Mouse (Mus musculus) bone marrow macrophage, adult 2 months (primary cell): Measurements from ENCODE around the gene Ss18l1. TPM values are rescaled to one million over a fixed set of nuclear protein-coding genes. Genes with fewer than 3 reads are reported as not detected.

Experiments
- H3K27ac ChIP-seq: 2 replicates; pipeline ENCODE4 v1.5.1; 2012; ENCODE audit warnings: low read depth, low read length; ENCODE audit not compliant: insufficient read depth
- H3K4me1 ChIP-seq: 2 replicates; pipeline ENCODE4 v1.6.1; 2012; ENCODE audit warnings: low read length; ENCODE audit not compliant: control insufficient read depth, insufficient read depth
- H3K4me3 ChIP-seq: 2 replicates; pipeline ENCODE4 v1.5.1; 2012; ENCODE audit warnings: mild to moderate bottlenecking, low read length, moderate library complexity; ENCODE audit not compliant: insufficient read depth
- CTCF ChIP-seq: IDR thresholded peaks from 2 replicates; pipeline ENCODE4 v1.5.1; 2012; ENCODE audit warnings: low read depth, mild to moderate bottlenecking, low read length, moderate library complexity
- POLR2A ChIP-seq: IDR thresholded peaks from 2 replicates; pipeline ENCODE4 v1.6.1; 2012; ENCODE audit warnings: mild to moderate bottlenecking, low read depth, low read length, borderline replicate concordance
- polyA plus RNA-seq: library from polyadenylated mRNA; stranded (reverse); fragments of >200 nt; gene quantifications from 2 replicates; pipeline ENCODE4 v1.2.4, GENCODE M21; 2012; ENCODE audit not compliant: missing spikeins, insufficient read depth, insufficient read length

The Ss18l1 gene
- polyA plus RNA-seq, 1 experiment, result 4.0 TPM

DNA sequence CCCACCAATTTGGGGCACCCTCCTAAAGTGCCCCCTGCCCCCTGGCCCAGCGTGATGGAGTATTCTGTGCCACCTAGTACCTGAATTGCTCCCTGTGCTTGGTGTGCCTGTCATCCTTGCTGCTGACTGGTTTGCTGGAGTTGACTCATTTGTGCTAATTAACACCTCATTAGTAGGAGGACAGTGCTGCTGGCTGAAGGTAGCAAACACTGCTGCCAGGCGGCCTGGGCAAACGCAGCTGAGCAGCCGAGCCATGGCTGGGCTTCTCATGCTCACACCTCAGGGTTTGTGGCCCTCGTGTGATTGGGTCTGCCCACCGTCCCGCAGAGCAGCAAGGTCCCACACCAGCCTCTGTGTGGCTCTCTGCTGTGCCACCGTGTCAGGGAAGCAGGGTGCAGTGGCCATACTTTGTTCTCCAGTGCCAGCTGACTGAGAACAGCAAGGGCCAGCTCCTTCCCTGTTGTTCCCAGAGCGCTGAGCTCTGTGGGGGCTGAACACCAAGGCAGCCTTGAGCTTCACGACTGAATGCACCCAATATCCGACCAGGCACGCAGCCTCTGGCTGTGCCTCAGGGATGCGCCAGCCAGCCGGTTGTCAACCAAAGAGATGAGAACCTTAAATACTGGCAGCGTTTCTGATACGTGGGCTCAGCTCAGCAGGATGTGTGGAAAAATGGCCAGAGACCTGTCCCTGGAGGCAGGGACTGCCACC, 43.8 kb downstream of the Ss18l1 start:
- no peak for TF ChIP-seq CTCF
- TF ChIP-seq POLR2A, result no peak
- H3K4me1 ChIP-seq, result no peaks in the 10 kb centered on the region

DNA sequence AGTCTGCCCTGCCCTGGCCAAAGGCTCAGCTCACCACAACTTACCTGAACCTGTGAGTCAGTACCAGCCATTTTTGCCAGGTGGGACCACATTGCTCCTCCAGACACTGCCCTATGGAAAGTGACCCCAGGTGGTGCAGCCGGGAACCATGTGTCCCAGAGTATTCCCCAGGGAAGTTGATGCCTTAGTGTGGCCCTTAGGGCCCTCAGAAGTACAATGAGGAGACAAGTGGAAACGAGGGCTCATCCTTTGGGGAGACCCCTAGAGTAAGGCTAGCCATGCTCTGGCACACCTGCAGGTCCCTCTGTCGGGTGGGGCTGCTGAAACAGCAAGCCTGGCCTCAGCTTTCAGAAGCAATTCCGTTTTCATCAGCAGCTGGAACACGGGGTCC, 44.3 kb downstream of the Ss18l1 start:
- Histone ChIP-seq H3K27ac (no peak overlapping the region), H3K4me3 (no peak overlapping the region), H3K4me1 (no peaks in the 10 kb centered on the region)
- TF ChIP-seq POLR2A (no peak), CTCF (no peak)

More for the DNA sequence above, 43.8 kb downstream of the Ss18l1 start:
- no peak overlapping the region for H3K27ac ChIP-seq
- H3K4me3 ChIP-seq, result no peak overlapping the region

DNA sequence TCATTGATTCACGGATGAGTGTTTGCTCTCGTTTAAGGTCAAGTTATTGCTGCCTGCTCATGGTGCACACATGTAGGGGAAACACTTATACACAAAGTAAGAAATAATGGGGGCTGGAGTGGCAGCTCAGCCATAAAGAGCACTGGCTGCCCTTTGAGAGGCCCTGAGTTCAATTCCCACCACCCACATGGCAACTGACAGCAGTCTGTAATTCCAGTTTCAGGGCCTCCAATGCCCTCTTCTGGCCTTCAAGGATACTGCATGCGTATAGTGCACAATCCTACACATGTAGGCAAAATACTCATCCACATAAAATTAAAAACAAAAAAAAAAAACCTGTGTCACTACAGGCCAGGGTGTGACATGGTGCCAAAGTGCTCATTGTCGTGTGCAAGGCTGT, 45.2 kb downstream of the Ss18l1 start:
- no peaks in the 10 kb centered on the region for H3K4me1 ChIP-seq
- H3K27ac ChIP-seq, result no peak overlapping the region
- TF ChIP-seq POLR2A (no peak), CTCF (no peak)
- H3K4me3 ChIP-seq, result no peak overlapping the region

DNA sequence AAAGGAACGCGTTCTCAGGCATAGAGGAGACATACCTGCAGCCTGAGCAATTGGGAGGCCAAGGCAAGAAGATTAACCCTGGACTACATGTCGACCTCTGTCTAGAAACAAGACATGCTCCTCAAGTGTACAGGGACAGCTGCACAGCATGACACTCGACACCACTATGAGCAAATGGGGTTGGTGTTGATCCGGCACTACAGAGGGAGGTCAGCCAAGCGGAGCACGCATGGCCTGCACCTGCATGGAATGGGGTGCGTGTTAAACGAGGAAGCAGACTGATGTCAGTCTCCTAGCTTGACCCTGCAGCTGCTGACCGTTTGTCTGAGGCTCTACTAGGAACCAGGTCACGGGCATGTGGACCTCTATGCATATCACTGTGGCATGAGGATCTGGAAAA, 48.0 kb downstream of the Ss18l1 start:
- Histone ChIP-seq H3K27ac (no peak overlapping the region), H3K4me1 (no peaks in the 10 kb centered on the region), H3K4me3 (no peak overlapping the region)
- no peak for TF ChIP-seq POLR2A
- no peak for TF ChIP-seq CTCF

DNA sequence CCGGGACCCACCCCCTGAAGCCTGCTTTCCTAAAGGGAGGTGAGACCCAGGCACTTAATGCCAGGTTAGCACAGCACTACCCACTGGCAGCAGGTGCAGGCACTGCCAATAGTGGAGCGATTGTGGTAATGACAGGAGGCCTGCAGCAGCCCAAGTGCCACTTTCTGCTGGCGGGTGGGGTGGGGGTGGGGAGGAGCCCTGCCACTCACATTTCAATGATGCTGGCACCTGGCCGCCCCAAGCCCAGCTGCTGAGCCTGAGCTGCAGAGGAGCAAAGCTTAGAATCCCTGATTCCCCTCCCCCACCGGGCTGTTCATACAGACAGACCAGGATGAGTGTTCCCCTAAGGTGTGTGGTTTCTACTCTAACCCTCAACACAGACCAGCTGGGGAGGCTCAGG, 53.4 kb downstream of the Ss18l1 start:
- TF ChIP-seq POLR2A (no peak), CTCF (no peak)
- H3K4me3 ChIP-seq, result no peak overlapping the region
- H3K27ac ChIP-seq, result no peak overlapping the region
- no peaks in the 10 kb centered on the region for H3K4me1 ChIP-seq

DNA sequence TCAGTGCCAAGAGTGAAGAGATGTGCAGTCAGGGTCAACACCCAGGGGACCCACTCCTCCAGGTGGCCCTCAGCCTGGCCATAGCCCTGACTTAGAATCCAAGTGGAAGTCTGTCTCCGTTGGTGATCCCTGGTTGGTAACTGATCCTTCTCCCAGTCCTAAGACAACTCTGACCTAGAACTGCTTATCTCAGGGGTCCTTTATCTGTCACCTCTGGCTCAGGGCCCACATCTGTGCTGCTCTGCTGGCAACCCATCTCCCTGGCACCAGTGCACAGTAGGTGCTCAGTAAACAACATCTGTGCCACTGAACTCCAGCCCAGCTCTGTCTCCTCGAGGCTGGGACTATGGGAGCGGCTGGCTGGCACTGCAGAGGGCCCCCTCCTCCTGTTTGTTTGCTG, 55.3 kb downstream of the Ss18l1 start:
- no peaks in the 10 kb centered on the region for H3K4me1 ChIP-seq
- H3K27ac ChIP-seq, result no peak overlapping the region
- H3K4me3 ChIP-seq, result no peak overlapping the region
- TF ChIP-seq CTCF (no peak), POLR2A (no peak)

DNA sequence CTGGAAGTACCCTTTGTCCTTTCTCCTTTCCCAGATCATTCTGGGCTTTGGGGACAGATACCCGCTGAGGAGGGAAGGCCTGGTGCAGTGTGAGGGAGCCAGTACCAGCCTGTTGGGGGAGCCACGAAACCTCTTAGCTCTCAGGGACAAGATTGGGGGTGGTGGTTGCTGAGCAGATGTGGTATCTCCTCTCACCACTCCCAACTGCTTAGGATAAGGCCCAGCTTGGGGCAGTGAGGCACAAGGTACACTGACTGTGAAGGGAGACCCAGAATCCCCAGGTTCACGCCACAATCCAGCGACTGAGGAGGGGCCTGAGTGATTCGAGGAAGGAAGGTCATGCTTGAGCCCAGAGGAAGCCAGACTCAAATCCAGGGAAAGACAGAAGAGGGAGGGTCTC, 55.9 kb downstream of the Ss18l1 start:
- Histone ChIP-seq H3K4me3 (no peak overlapping the region), H3K4me1 (no peaks in the 10 kb centered on the region), H3K27ac (no peak overlapping the region)
- no peak for TF ChIP-seq CTCF
- TF ChIP-seq POLR2A, result no peak

DNA sequence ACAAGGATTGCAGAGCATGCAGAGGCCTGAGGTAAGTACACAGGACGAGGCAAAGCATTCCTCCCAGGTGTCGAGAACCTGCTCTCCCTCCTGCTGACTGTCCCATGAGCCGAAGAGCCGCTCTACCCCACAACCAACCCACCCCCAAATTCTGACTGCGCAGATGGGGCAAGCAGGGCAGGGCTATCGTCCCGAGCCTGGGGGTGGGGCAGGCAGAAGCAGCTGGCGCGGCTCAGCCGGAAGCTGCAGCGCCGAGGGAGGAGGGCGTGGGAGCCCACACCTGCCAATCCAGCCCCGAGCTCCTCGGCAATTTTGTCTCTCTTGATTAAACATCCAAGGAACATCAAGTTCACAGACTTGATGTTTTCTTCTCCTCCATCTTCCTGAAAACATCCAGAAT, 57.2 kb downstream of the Ss18l1 start:
- H3K4me1 ChIP-seq, result no peaks in the 10 kb centered on the region
- no peak overlapping the region for H3K27ac ChIP-seq
- no peak overlapping the region for H3K4me3 ChIP-seq

DNA sequence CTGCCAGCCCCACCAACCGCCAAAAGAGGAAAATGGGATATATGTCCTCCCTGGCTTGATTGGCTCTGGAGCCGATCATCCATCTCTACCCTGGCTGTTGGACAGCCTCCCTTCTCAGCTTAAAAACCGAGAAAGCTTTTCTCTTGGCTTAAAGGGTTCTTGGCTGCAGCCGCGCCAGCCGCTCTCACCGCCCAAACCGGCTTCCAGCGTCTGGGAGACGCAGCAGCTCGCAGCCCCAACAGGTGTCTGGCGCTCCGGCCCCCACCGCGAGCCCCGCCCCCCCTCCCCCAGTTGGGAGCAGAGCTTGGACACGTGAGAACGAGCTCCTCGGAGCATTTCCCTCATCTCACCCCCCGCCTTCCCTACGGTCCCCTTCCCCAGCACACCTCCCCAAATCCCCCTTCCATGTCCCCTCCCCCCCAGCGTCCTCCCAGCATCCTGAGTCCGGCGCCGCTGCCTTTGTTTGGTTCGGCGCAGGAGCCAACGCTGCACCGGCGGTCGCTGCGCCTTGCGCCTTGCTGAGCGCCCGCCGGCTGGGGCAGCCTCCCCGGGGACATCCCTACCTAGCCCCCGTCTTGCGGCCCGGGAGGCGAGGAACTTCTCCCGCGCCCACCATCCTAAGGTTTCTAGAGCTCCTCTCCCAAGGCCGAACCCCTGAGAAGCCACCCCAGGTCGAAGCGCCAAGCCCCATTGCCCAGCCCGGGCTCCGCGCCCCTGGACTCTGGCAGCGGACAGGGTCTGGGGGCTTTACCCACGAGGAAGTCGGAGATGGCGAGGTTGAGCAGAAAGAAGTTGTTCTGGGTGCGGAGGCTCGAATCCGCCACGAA, 61.1 kb downstream of the Ss18l1 start:
- H3K4me1 ChIP-seq, result no peaks in the 10 kb centered on the region
- H3K4me3 ChIP-seq, result peak overlapping the region; percentile 53
- TF ChIP-seq CTCF (no peak), POLR2A (no peak)
- H3K27ac ChIP-seq, result no peak overlapping the region

More for the DNA sequence above, 57.2 kb downstream of the Ss18l1 start:
- no peak for TF ChIP-seq POLR2A
- no peak for TF ChIP-seq CTCF
